Mouse (Mus musculus) small intestine, adult 2 months (tissue): Measurements from ENCODE around the gene Fbxo42. TPM values are rescaled to one million over a fixed set of nuclear protein-coding genes. Genes with fewer than 3 reads are reported as not detected.

Source experiments
- H3K27ac ChIP-seq: fragments of 200-500 bp; 2 replicates; pipeline ENCODE4 v1.5.1; 2012; ENCODE audit warnings: low read depth, low read length, control low read depth, inconsistent platforms; ENCODE audit not compliant: insufficient read depth
- H3K27me3 ChIP-seq: fragments of 200-500 bp; 2 replicates; pipeline ENCODE4 v1.6.1; 2012; ENCODE audit warnings: mild to moderate bottlenecking, moderate library complexity, low read length, inconsistent platforms; ENCODE audit not compliant: control insufficient read depth, insufficient read depth
- H3K36me3 ChIP-seq: fragments of 200-500 bp; 2 replicates; pipeline ENCODE4 v1.6.1; 2012; ENCODE audit warnings: mild to moderate bottlenecking, low read length, control low read depth, inconsistent platforms; ENCODE audit not compliant: control insufficient read depth, insufficient read depth
- H3K4me1 ChIP-seq: fragments of 200-500 bp; 2 replicates; pipeline ENCODE4 v1.6.1; 2012; ENCODE audit warnings: low read length, inconsistent platforms, mixed read lengths; ENCODE audit not compliant: control insufficient read depth, insufficient read depth, insufficient read length
- H3K4me3 ChIP-seq: fragments of 200-500 bp; 2 replicates; pipeline ENCODE4 v1.5.1; 2012; ENCODE audit warnings: low read depth, mild to moderate bottlenecking, control low read depth, inconsistent platforms, low read length, moderate library complexity
- CTCF ChIP-seq: fragments of 200-500 bp; IDR thresholded peaks from 2 replicates; pipeline ENCODE4 v1.5.1; 2012; ENCODE audit warnings: low read depth, mild to moderate bottlenecking, control low read depth, inconsistent platforms, low read length, moderate library complexity, mixed read lengths; ENCODE audit not compliant: insufficient replicate concordance, insufficient read length; ENCODE audit errors: extremely low read depth
- POLR2A ChIP-seq: fragments of 200-500 bp; IDR thresholded peaks from 2 replicates; pipeline ENCODE4 v1.6.1; 2012; ENCODE audit warnings: low read depth, mild to moderate bottlenecking, control low read depth, inconsistent platforms, low read length, moderate library complexity
- WGBS: fragments of 180-500 bp; shearing (Covaris S2); methylation state at CpG from one replicate; pipeline ENCODE4 v1.1.7; 2018; 5-methylcytosine and 5-hydroxymethylcytosine counted together
- polyA plus RNA-seq: library from polyadenylated mRNA; depleted of rRNA; stranded (reverse); fragments of >200 nt; gene quantifications from 2 replicates; pipeline ENCODE4 v1.2.3, GENCODE M21; 2012

Gene Fbxo42
- polyA plus RNA-seq, 1 experiment, result 13.1 TPM

- H3K36me3 ChIP-seq, result peaks cover 55% of the 10 kb centered on the region
- peak overlapping the region; percentile 57 for H3K27ac ChIP-seq
- peaks cover 12% of the 10 kb centered on the region; the same call in 1 of the 2 replicates for H3K4me1 ChIP-seq
- H3K27me3 ChIP-seq, result no peaks in the 10 kb centered on the region
- TF ChIP-seq CTCF (no peak), POLR2A (no peak)
- 57% methylated on average over 13 of the region's 13 CpGs for WGBS
- no peak overlapping the region for H3K4me3 ChIP-seq
These were observed 49.4 kb downstream of the Fbxo42 start for GRCm38 (mm10) chr4:141196981-141197685.

GRCm38 (mm10) chr4:141197686-141198035, 49.9 kb downstream of the Fbxo42 start:
- no peak overlapping the region for H3K27ac ChIP-seq

GRCm38 (mm10) chr4:141200906-141201305, 53.2 kb downstream of the Fbxo42 start:
- Histone ChIP-seq H3K4me1 (peaks cover 12% of the 10 kb centered on the region; the same call in 1 of the 2 replicates), H3K27me3 (no peaks in the 10 kb centered on the region), H3K4me3 (no peak overlapping the region), H3K27ac (no peak overlapping the region), H3K36me3 (peaks cover 40% of the 10 kb centered on the region)
- 76% methylated on average over 11 of the region's 11 CpGs for WGBS
- TF ChIP-seq CTCF (no peak), POLR2A (no peak)

More at GRCm38 (mm10) chr4:141197686-141198035, 49.9 kb downstream of the Fbxo42 start:
- 94% methylated on average over 13 of the region's 13 CpGs for WGBS
- H3K27me3 ChIP-seq, result no peaks in the 10 kb centered on the region
- H3K4me3 ChIP-seq, result no peak overlapping the region
- peaks cover 56% of the 10 kb centered on the region for H3K36me3 ChIP-seq
- TF ChIP-seq POLR2A (no peak), CTCF (peak; percentile 36; the same call in 1 of the 2 replicates)
- peaks cover 12% of the 10 kb centered on the region; the same call in 1 of the 2 replicates for H3K4me1 ChIP-seq

- H3K4me3 ChIP-seq, result no peak overlapping the region
- no peak for TF ChIP-seq CTCF
- TF ChIP-seq POLR2A, result no peak
- no peak overlapping the region for H3K27ac ChIP-seq
- H3K4me1 ChIP-seq, result peaks cover 6% of the 10 kb centered on the region; the same call in 1 of the 2 replicates
- peaks cover 37% of the 10 kb centered on the region for H3K36me3 ChIP-seq
- no peaks in the 10 kb centered on the region for H3K27me3 ChIP-seq
- WGBS, result 89% methylated on average over 6 of the region's 6 CpGs
These were observed 54.5 kb downstream of the Fbxo42 start for GRCm38 (mm10) chr4:141202192-141202591.

GRCm38 (mm10) chr4:141204580-141205061, 56.9 kb downstream of the Fbxo42 start:
- H3K27ac ChIP-seq, result no peak overlapping the region
- H3K4me3 ChIP-seq, result no peak overlapping the region
- WGBS, result 67% methylated on average over 4 of the region's 4 CpGs
- H3K4me1 ChIP-seq, result peaks cover 2% of the 10 kb centered on the region; the same call in 1 of the 2 replicates
- no peak for TF ChIP-seq POLR2A
- peak; percentile 30; the same call in 1 of the 2 replicates for TF ChIP-seq CTCF
- no peaks in the 10 kb centered on the region for H3K27me3 ChIP-seq
- peaks cover 28% of the 10 kb centered on the region for H3K36me3 ChIP-seq

- WGBS, result 33% methylated on average over 5 of the region's 5 CpGs
- Histone ChIP-seq H3K36me3 (peaks cover 11% of the 10 kb centered on the region; the same call in 1 of the 2 replicates), H3K4me1 (peaks cover 3% of the 10 kb centered on the region; the same call in 1 of the 2 replicates), H3K27me3 (no peaks in the 10 kb centered on the region), H3K27ac (no peak overlapping the region), H3K4me3 (no peak overlapping the region)
- no peak for TF ChIP-seq POLR2A
- TF ChIP-seq CTCF, result no peak
These were observed 59.4 kb downstream of the Fbxo42 start for GRCm38 (mm10) chr4:141207081-141207480.

GRCm38 (mm10) chr4:141210524-141211219, 63.0 kb downstream of the Fbxo42 start:
- Histone ChIP-seq H3K36me3 (no peaks in the 10 kb centered on the region), H3K27ac (peak overlapping the region; percentile 79), H3K4me3 (peak overlapping the region; percentile 46), H3K27me3 (no peaks in the 10 kb centered on the region), H3K4me1 (peaks cover 7% of the 10 kb centered on the region; the same call in 1 of the 2 replicates)
- 65% methylated on average over 14 of the region's 14 CpGs for WGBS
- TF ChIP-seq POLR2A (no peak), CTCF (no peak)
